Mouse (Mus musculus): Measurements from ENCODE around the gene Gabrr2.

DNA sequence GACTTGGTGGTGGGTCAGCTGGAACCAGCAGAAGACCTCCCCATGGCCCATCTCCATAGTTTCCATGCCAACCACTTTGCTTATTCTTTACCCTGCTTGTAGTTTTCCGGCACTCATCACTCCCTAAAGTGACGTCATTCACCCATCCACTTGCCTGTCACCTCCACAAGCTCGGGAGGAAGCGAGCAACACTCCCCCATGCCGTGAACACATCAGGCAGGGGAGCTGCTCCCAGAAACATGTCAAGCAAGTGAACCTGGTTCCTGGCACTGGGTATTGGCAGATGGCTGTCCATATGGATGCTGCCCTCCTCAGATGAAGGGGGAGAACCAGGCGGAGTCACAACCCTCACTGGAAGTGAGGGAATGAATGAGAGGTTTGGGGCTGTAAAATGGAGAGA is 6.1 kb downstream of the Gabrr2 start:
- TF ChIP-seq MAFK (IDR thresholded peaks at IDR 0.05; ENCODE audit: insufficient read depth, low read depth, low read length) (no peak), ZNF384 (IDR thresholded peaks at IDR 0.05; ENCODE audit: low read depth, low read length) (no peak)
